Mouse (Mus musculus) CD4-positive naive resting alpha-beta T cell, adult 76 days (primary cell): Measurements from ENCODE around the gene Cryge. TPM values are rescaled to one million over a fixed set of nuclear protein-coding genes. Genes with fewer than 3 reads are reported as not detected.

ENCODE experiments used
- total RNA-seq: library from RNA; stranded (reverse); gene quantifications from one replicate; pipeline ENCODE4 v1.2.4, GENCODE M21; 2023

The Cryge gene
- total RNA-seq: not detected

GRCm38 (mm10) chr1:65050952-65051351 lies at the start of gene Cryge:
TSS of gene Cryge (minus strand) at chr1:65051149.

GRCm38 (mm10) chr1:65082188-65082587 lies 31.2 kb upstream of the Cryge start, which contains the start of gene Crygb:
TSS of gene Crygb (minus strand) at chr1:65082288.

GRCm38 (mm10) chr1:65073589-65073988 lies 22.6 kb upstream of the Cryge start, which contains the start of gene Crygc:
TSS of gene Crygc (minus strand) at chr1:65073689.

GRCm38 (mm10) chr1:65063352-65063751 lies 12.4 kb upstream of the Cryge start, which contains the start of gene Crygd:
TSS of gene Crygd (minus strand) at chr1:65063452.

GRCm38 (mm10) chr1:65032641-65033040 lies 18.3 kb downstream of the Cryge start, which contains the start of gene Akr1cl:
TSS of gene Akr1cl (minus strand) at chr1:65032759.

Other genes with a start within 250 kb of the Cryge start
- 18.4 TPM for gene Plekhm3, start 94.3 kb downstream of the Cryge start, total RNA-seq
- gene Akr1cl, start 18.4 kb downstream of the Cryge start, total RNA-seq: not detected
- gene Crygd, start 12.3 kb upstream of the Cryge start, total RNA-seq: not detected
- not detected for gene Crygc, start 22.5 kb upstream of the Cryge start, total RNA-seq
- not detected for gene Crygb, start 31.1 kb upstream of the Cryge start, total RNA-seq
- not detected for gene Cryga, start 52.2 kb upstream of the Cryge start, total RNA-seq
- not detected for gene Gm28845, start 68.4 kb upstream of the Cryge start, total RNA-seq
- gene D630023F18Rik, start 72.1 kb upstream of the Cryge start, total RNA-seq: not detected
- 5.4 TPM for gene Idh1, start 135.4 kb upstream of the Cryge start, total RNA-seq
- 40.3 TPM for gene Pikfyve, start 135.5 kb upstream of the Cryge start, total RNA-seq
- gene Pth2r, start 230.9 kb upstream of the Cryge start, total RNA-seq: not detected